Mouse (Mus musculus): ENCODE data around the gene Ctsw. TPM values are rescaled to one million over a fixed set of nuclear protein-coding genes. Genes with fewer than 3 reads are reported as not detected.

Gene Ctsw
- not detected for polyA plus RNA-seq (2014; fragmentation: Illumina TruSeq; extraction: RNeasy Lipid Tissue Mini Kit (QIAGEN cat#74804); ENCODE audit: low read depth, low replicate concordance)

GRCm38 (mm10) chr19:5468374-5468773 lies at the start of gene Ctsw:
TSS of gene Ctsw (minus strand) at chr19:5468507.

GRCm38 (mm10) chr19:5510031-5511026 lies 42.0 kb upstream of the Ctsw start, which contains the start of gene Snx32:
TSS of gene Snx32 (minus strand) at chr19:5510538.

GRCm38 (mm10) chr19:5503687-5504086 lies 35.4 kb upstream of the Ctsw start, which contains the start of gene 1700020D05Rik:
TSS of gene 1700020D05Rik (minus strand) at chr19:5503787.

GRCm38 (mm10) chr19:5490313-5490897 lies 22.1 kb upstream of the Ctsw start, which contains the start of gene Cfl1:
TSS of gene Cfl1 (plus strand) at chr19:5490455.

GRCm38 (mm10) chr19:5487768-5488550 lies 19.7 kb upstream of the Ctsw start, which contains the start of gene Mus81:
TSS of gene Mus81 (minus strand) at chr19:5488402.

GRCm38 (mm10) chr19:5473720-5474119 lies 5.4 kb upstream of the Ctsw start, which contains the start of gene Efemp2:
TSS of gene Efemp2 (plus strand) at chr19:5473954.

GRCm38 (mm10) chr19:5460465-5460911 lies 7.8 kb downstream of the Ctsw start, which contains the start of gene Fibp:
TSS of gene Fibp (plus strand) at chr19:5460615.

GRCm38 (mm10) chr19:5457746-5458442 lies 10.4 kb downstream of the Ctsw start, which contains the start of gene Ccdc85b:
TSS of gene Ccdc85b (minus strand) at chr19:5457894.

GRCm38 (mm10) chr19:5447515-5448353 lies 20.6 kb downstream of the Ctsw start, which contains the start of gene Fosl1:
TSS of gene Fosl1 (plus strand) at chr19:5447547.

GRCm38 (mm10) chr19:5424782-5425741 lies 43.2 kb downstream of the Ctsw start, which contains the start of the genes Drap1 and AI837181:
TSS of gene Drap1 (minus strand) at chr19:5424979.
TSS of gene AI837181 (plus strand) at chr19:5425144.

Other genes with a start within 250 kb of the Ctsw start
- 44.3 TPM for gene Pacs1, start 195.4 kb downstream of the Ctsw start, polyA plus RNA-seq (2014; fragmentation: Illumina TruSeq; extraction: RNeasy Lipid Tissue Mini Kit (QIAGEN cat#74804); ENCODE audit: low read depth, low replicate concordance)
- gene Sf3b2, start 173.1 kb downstream of the Ctsw start, polyA plus RNA-seq (2014; fragmentation: Illumina TruSeq; extraction: RNeasy Lipid Tissue Mini Kit (QIAGEN cat#74804); ENCODE audit: low read depth, low replicate concordance): 42.7 TPM
- 0.18 TPM for gene Gal3st3, start 170.2 kb downstream of the Ctsw start, polyA plus RNA-seq (2014; fragmentation: Illumina TruSeq; extraction: RNeasy Lipid Tissue Mini Kit (QIAGEN cat#74804); ENCODE audit: low read depth, low replicate concordance)
- gene Catsper1, start 132.8 kb downstream of the Ctsw start, polyA plus RNA-seq (2014; fragmentation: Illumina TruSeq; extraction: RNeasy Lipid Tissue Mini Kit (QIAGEN cat#74804); ENCODE audit: low read depth, low replicate concordance): 41.2 TPM
- gene Cst6, start 118.9 kb downstream of the Ctsw start, polyA plus RNA-seq (2014; fragmentation: Illumina TruSeq; extraction: RNeasy Lipid Tissue Mini Kit (QIAGEN cat#74804); ENCODE audit: low read depth, low replicate concordance): not detected
- 13.1 TPM for gene Eif1ad, start 101.8 kb downstream of the Ctsw start, polyA plus RNA-seq (2014; fragmentation: Illumina TruSeq; extraction: RNeasy Lipid Tissue Mini Kit (QIAGEN cat#74804); ENCODE audit: low read depth, low replicate concordance)
- gene Banf1, start 101.3 kb downstream of the Ctsw start, polyA plus RNA-seq (2014; fragmentation: Illumina TruSeq; extraction: RNeasy Lipid Tissue Mini Kit (QIAGEN cat#74804); ENCODE audit: low read depth, low replicate concordance): 12.7 TPM
- 2.7 TPM for gene Sart1, start 79.8 kb downstream of the Ctsw start, polyA plus RNA-seq (2014; fragmentation: Illumina TruSeq; extraction: RNeasy Lipid Tissue Mini Kit (QIAGEN cat#74804); ENCODE audit: low read depth, low replicate concordance)
- gene Tsga10ip, start 66.0 kb downstream of the Ctsw start, polyA plus RNA-seq (2014; fragmentation: Illumina TruSeq; extraction: RNeasy Lipid Tissue Mini Kit (QIAGEN cat#74804); ENCODE audit: low read depth, low replicate concordance): 27.1 TPM
- gene Drap1, start 43.5 kb downstream of the Ctsw start, polyA plus RNA-seq (2014; fragmentation: Illumina TruSeq; extraction: RNeasy Lipid Tissue Mini Kit (QIAGEN cat#74804); ENCODE audit: low read depth, low replicate concordance): 20.5 TPM
- 0.76 TPM for gene AI837181, start 43.4 kb downstream of the Ctsw start, polyA plus RNA-seq (2014; fragmentation: Illumina TruSeq; extraction: RNeasy Lipid Tissue Mini Kit (QIAGEN cat#74804); ENCODE audit: low read depth, low replicate concordance)
- 0.57 TPM for gene Fosl1, start 21.0 kb downstream of the Ctsw start, polyA plus RNA-seq (2014; fragmentation: Illumina TruSeq; extraction: RNeasy Lipid Tissue Mini Kit (QIAGEN cat#74804); ENCODE audit: low read depth, low replicate concordance)
- gene Ccdc85b, start 10.6 kb downstream of the Ctsw start, polyA plus RNA-seq (2014; fragmentation: Illumina TruSeq; extraction: RNeasy Lipid Tissue Mini Kit (QIAGEN cat#74804); ENCODE audit: low read depth, low replicate concordance): 0.14 TPM
- 5.3 TPM for gene Fibp, start 7.9 kb downstream of the Ctsw start, polyA plus RNA-seq (2014; fragmentation: Illumina TruSeq; extraction: RNeasy Lipid Tissue Mini Kit (QIAGEN cat#74804); ENCODE audit: low read depth, low replicate concordance)
- 0.52 TPM for gene Efemp2, start 5.4 kb upstream of the Ctsw start, polyA plus RNA-seq (2014; fragmentation: Illumina TruSeq; extraction: RNeasy Lipid Tissue Mini Kit (QIAGEN cat#74804); ENCODE audit: low read depth, low replicate concordance)
- gene Mus81, start 19.9 kb upstream of the Ctsw start, polyA plus RNA-seq (2014; fragmentation: Illumina TruSeq; extraction: RNeasy Lipid Tissue Mini Kit (QIAGEN cat#74804); ENCODE audit: low read depth, low replicate concordance): 1.2 TPM
- gene Cfl1, start 21.9 kb upstream of the Ctsw start, polyA plus RNA-seq (2014; fragmentation: Illumina TruSeq; extraction: RNeasy Lipid Tissue Mini Kit (QIAGEN cat#74804); ENCODE audit: low read depth, low replicate concordance): 118 TPM
- gene 1700020D05Rik, start 35.3 kb upstream of the Ctsw start, polyA plus RNA-seq (2014; fragmentation: Illumina TruSeq; extraction: RNeasy Lipid Tissue Mini Kit (QIAGEN cat#74804); ENCODE audit: low read depth, low replicate concordance): 127 TPM
- 0.91 TPM for gene Snx32, start 42.0 kb upstream of the Ctsw start, polyA plus RNA-seq (2014; fragmentation: Illumina TruSeq; extraction: RNeasy Lipid Tissue Mini Kit (QIAGEN cat#74804); ENCODE audit: low read depth, low replicate concordance)
- gene Ovol1, start 92.1 kb upstream of the Ctsw start, polyA plus RNA-seq (2014; fragmentation: Illumina TruSeq; extraction: RNeasy Lipid Tissue Mini Kit (QIAGEN cat#74804); ENCODE audit: low read depth, low replicate concordance): 1.9 TPM
- gene Ap5b1, start 99.5 kb upstream of the Ctsw start, polyA plus RNA-seq (2014; fragmentation: Illumina TruSeq; extraction: RNeasy Lipid Tissue Mini Kit (QIAGEN cat#74804); ENCODE audit: low read depth, low replicate concordance): not detected
- gene Rnaseh2c, start 133.4 kb upstream of the Ctsw start, polyA plus RNA-seq (2014; fragmentation: Illumina TruSeq; extraction: RNeasy Lipid Tissue Mini Kit (QIAGEN cat#74804); ENCODE audit: low read depth, low replicate concordance): 0.25 TPM
- gene Kat5, start 141.7 kb upstream of the Ctsw start, polyA plus RNA-seq (2014; fragmentation: Illumina TruSeq; extraction: RNeasy Lipid Tissue Mini Kit (QIAGEN cat#74804); ENCODE audit: low read depth, low replicate concordance): 52.9 TPM
- 1.1 TPM for gene Rela, start 169.0 kb upstream of the Ctsw start, polyA plus RNA-seq (2014; fragmentation: Illumina TruSeq; extraction: RNeasy Lipid Tissue Mini Kit (QIAGEN cat#74804); ENCODE audit: low read depth, low replicate concordance)
- 0.07 TPM for gene Sipa1, start 195.2 kb upstream of the Ctsw start, polyA plus RNA-seq (2014; fragmentation: Illumina TruSeq; extraction: RNeasy Lipid Tissue Mini Kit (QIAGEN cat#74804); ENCODE audit: low read depth, low replicate concordance)
- gene Map3k11, start 220.2 kb upstream of the Ctsw start, polyA plus RNA-seq (2014; fragmentation: Illumina TruSeq; extraction: RNeasy Lipid Tissue Mini Kit (QIAGEN cat#74804); ENCODE audit: low read depth, low replicate concordance): 2.6 TPM
- 0.55 TPM for gene Pcnx3, start 220.4 kb upstream of the Ctsw start, polyA plus RNA-seq (2014; fragmentation: Illumina TruSeq; extraction: RNeasy Lipid Tissue Mini Kit (QIAGEN cat#74804); ENCODE audit: low read depth, low replicate concordance)
- gene Kcnk7, start 235.9 kb upstream of the Ctsw start, polyA plus RNA-seq (2014; fragmentation: Illumina TruSeq; extraction: RNeasy Lipid Tissue Mini Kit (QIAGEN cat#74804); ENCODE audit: low read depth, low replicate concordance): not detected